Mouse (Mus musculus): ENCODE measurements around the gene Cnr1.

GRCm38 (mm10) chr4:33958515-33958914, 34.1 kb downstream of the Cnr1 start:
- TF ChIP-seq CTCF (IDR thresholded peaks at IDR 0.05; ENCODE audit: low read depth, low read length) (no peak), POLR2A (IDR thresholded peaks at IDR 0.05; ENCODE audit: borderline replicate concordance, low read depth, low read length) (no peak)

Data from bone marrow macrophage, adult 2 months (primary cell).